Mouse (Mus musculus) retina, embryonic 14.5 days (tissue): ENCODE data around the gene Cldn5.

Source experiments
- DNase-seq: peaks from one replicate; pipeline ENCODE4 v3.0.0-alpha.2; 2015; ENCODE audit warnings: low spot score

The Cldn5 gene

GRCm38 (mm10) chr16:18785485-18785884, 8.8 kb downstream of the Cldn5 start:
- no peak for DNase-seq

- no peak for DNase-seq
Measured at GRCm38 (mm10) chr16:18786652-18787051, 10.0 kb downstream of the Cldn5 start.

- no peak for DNase-seq
Measured at GRCm38 (mm10) chr16:18788627-18789406, 12.2 kb downstream of the Cldn5 start.

- DNase-seq: no peak
Measured at GRCm38 (mm10) chr16:18795223-18795899, 18.7 kb downstream of the Cldn5 start.

- DNase-seq: no peak
Measured at GRCm38 (mm10) chr16:18796645-18797044, 20.0 kb downstream of the Cldn5 start.

- no peak for DNase-seq
Measured at GRCm38 (mm10) chr16:18798151-18798550, 21.5 kb downstream of the Cldn5 start.

- DNase-seq: peak; percentile 75
Measured at GRCm38 (mm10) chr16:18798841-18799240, 22.2 kb downstream of the Cldn5 start.

GRCm38 (mm10) chr16:18805746-18806145, 29.1 kb downstream of the Cldn5 start:
- DNase-seq: no peak

GRCm38 (mm10) chr16:18809001-18809400, 32.4 kb downstream of the Cldn5 start:
- DNase-seq: no peak

GRCm38 (mm10) chr16:18811032-18811431, 34.4 kb downstream of the Cldn5 start:
- no peak for DNase-seq

GRCm38 (mm10) chr16:18811468-18812384, 35.1 kb downstream of the Cldn5 start, which contains the start of the genes Ufd1 and Cdc45:
Gene Ufd1 (plus strand): TSS chr16:18811779.
Gene Cdc45 (minus strand): TSS chr16:18811987.
- peak; percentile 95 for DNase-seq

GRCm38 (mm10) chr16:18812385-18812910, 35.8 kb downstream of the Cldn5 start:
- DNase-seq: no peak

- DNase-seq: no peak
Measured at GRCm38 (mm10) chr16:18822356-18822755, 45.7 kb downstream of the Cldn5 start.

- DNase-seq: no peak
Measured at GRCm38 (mm10) chr16:18822925-18823324, 46.3 kb downstream of the Cldn5 start.
